Mouse (Mus musculus) liver, adult 2 months (tissue): ENCODE data around the gene Ccdc57.

Source experiments
- CTCF ChIP-seq: fragments of 200-500 bp; IDR thresholded peaks from 2 replicates; pipeline ENCODE4 v1.5.1; 2011; ENCODE audit warnings: low read depth, low read length, control low read depth
- POLR2A ChIP-seq: fragments of 200-500 bp; IDR thresholded peaks from 2 replicates; pipeline ENCODE4 v1.6.1; 2011; ENCODE audit warnings: low read length, control low read depth; ENCODE audit not compliant: insufficient read depth; ENCODE audit errors: extremely low read depth

DNA sequence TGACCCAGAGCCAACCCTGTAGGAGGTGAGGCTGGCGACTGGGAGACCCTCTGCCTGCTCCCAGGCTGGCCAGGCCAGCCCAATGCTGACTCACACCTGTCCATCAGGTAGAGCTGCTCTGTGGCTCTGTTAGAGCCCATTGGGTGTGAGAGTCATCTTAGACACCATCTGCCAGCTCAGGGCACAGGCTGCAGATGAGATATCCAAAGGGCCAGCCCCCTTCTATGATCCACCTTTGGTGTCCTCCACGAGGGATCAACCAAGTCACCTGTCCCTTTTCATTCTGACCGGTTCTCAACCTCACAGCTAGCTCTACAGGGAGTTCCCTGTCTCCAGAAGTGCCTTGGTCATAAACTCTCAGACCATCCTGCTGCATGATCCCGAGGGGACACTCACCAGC is 110.4 kb downstream of the Ccdc57 start:
- no peak for TF ChIP-seq CTCF
- TF ChIP-seq POLR2A, result 0 out of 2 replicates have a peak, but pooled peaks have one; percentile 2
